Mouse (Mus musculus) frontal cortex, postnatal 36 days (tissue): ENCODE results near the gene Prss12.
"Not testable (repeated sequence)": the region's sequence is repeated elsewhere in the genome, so short reads cannot be mapped to it uniquely, and the experiment has no call there.

Experiments
- DNase-seq, 2 experiments: peaks; one replicate each; pipeline ENCODE4 v3.0.0; 2022; ENCODE audit warnings: low spot score in 2 of 2

Gene Prss12

DNA sequence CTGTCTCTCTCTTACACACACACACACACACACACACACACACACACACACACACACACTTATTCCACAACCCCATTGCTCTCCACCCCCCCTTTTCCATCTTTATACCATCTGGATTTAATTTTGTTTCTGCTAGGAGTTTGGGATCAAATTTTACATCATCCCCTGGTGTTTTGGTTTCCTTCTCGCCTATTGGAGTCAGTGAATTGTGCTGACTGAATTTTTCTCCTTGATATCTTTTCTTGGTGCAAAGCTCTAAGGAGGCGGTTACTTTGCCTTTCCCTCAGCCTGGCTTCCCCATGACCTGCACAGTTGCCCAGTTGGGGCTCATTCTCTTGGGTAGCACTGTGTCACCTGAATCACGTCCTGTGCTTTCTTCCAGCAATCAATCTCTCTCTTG lies 30.1 kb downstream of the Prss12 start:
- no peak for DNase-seq

DNA sequence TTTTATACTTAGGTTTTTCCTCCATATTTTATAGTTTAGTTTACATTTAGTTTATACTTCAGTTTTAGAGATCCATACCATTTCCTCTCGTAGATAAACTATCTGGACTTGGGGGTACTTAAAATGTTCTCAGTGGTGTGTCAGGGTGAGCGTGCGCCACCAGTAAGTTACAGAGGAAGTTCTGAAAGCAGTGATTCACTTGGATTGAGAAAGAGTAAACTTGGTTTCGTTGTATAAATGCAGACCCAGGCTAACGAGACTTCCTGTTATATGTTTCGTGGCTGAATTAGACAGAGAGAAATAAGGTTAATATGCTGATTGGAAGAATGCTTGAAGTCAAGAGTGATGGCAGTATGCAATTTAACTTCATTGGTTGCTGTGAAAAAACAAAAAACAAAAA lies 34.6 kb downstream of the Prss12 start:
- no peak for DNase-seq

DNA sequence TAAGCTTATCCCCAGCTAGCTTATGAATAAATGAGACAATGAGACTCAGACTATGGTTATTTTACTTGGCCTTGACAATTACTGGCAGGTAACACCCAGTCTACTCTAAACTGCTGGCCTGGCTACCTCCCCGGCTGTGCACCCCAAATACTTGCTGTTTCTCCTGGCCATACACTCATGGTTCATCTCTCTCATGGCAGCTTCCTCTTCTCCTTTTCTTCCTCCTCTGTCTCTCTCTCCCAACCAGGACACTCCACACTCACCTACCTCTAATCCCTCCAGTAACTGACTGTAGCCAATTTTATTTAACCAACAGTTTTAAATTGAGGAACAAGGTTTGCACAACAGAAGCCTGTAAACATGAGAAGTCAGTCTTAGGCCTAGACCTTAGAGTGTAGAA lies 45.1 kb downstream of the Prss12 start:
- no peak for DNase-seq

DNA sequence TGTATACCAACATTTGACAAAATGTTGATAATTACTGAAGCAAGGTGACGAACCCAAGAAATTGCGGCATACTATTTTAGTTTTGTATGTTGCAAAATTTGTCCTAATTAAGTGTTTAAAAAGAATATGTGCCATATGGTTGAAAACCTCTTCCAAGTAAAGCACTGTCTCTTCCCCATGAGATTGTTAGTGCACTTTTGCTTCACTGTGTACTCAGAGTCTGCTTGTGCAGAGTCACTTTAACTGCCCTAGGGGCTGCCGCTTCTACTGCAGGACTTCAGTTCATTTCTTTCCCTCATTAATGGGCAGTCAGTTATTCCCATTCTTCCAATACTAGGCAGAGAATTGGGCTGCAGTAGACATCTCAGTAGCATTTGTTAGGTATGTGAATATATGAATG lies 46.5 kb downstream of the Prss12 start:
- no peak for DNase-seq

DNA sequence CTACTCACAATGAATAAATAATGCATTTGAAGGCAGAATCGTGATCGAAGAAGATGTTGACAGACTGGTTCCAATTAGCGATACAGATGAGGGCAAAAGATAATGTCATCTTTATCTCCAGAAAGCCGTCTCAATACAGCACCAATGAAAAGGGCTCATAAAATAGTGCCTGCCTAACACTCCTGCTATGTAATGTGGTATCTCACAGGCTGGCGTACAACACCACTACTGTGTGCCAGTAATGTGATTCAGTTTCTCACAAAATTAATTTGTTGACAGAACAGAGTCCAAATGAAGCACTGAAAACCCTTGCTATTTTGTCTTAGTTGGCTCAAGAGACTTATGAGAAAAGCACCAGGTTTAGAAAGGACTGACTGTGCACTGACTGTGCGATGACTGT lies 48.4 kb downstream of the Prss12 start:
- DNase-seq: no peak

DNA sequence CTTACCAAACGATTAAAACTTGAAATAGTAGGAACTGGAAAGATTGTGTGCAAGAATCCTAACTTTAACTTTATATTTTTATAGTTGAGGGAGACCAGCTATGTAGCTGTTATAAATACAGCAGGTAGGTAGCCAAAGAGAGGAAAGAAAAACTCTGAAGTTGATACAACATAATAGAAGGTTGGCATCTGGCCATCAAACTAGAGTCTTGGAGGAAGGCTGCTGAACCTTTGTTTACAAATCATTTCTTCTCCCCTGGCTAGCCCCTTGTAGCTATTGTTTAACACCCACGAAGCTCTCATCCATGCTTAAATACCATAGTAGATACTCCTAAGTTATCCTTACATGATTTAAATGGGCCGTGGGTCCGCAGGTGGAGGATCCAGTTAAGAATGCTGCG lies 52.1 kb downstream of the Prss12 start:
- DNase-seq: no peak

DNA sequence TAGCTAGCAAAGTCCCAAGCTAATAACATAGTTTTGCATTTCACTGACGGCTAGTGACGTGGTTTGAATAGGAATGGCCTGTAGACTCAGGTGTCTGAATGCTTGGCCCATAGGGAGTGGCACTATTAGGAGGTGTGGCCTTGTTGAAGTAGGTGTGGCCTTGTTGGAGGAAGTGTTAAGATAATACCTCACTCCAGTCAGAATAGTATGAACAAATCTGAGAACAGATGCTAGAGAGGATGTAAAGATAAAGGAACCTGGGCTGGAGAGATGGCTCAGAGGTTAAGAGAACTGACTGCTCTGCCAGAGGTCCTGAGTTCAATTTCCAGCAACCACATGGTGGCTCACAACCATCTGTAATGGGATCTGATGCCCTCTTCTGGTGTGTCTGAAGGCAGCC lies 55.1 kb downstream of the Prss12 start:
- DNase-seq: not testable (repeated sequence)

DNA sequence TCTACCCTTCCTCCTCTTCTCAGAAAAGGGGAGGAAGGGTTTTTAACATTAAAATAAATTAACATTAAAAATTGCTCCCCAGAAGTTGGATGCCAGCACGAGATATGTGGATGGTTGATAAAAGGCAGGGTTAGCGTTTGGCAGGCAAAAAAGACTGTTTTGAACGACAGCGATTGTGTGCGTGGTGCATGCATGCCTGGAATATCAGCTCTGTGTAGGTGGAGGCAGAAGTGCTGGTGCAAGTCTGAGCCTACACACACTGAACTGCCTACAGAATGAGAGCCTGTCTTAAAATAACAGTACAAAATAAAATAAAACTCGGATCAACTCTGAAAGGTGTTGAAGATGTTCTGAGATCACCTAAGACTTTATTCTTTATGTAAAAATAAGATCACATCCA lies 57.2 kb downstream of the Prss12 start:
- peak; percentile 28 to 74 for DNase-seq

DNA sequence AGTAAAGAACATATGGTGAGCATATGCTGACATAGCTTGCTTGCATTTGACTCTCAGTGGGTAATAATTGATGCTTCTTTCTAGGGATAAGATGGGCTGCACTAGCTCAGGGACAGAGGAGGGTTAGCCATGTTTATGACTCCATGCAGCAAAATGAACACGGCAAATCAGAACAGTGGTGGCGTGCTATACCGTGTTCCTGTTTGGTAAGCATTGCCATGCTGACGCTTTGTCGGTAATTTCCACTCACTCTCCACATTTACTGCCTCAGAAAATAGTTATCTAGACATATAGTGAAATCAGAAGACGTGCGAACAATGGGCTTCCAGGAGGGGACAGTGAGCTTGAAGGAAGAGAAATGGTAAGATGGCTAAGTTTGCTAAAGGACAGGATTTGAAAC lies 58.1 kb downstream of the Prss12 start:
- DNase-seq: no peak

DNA sequence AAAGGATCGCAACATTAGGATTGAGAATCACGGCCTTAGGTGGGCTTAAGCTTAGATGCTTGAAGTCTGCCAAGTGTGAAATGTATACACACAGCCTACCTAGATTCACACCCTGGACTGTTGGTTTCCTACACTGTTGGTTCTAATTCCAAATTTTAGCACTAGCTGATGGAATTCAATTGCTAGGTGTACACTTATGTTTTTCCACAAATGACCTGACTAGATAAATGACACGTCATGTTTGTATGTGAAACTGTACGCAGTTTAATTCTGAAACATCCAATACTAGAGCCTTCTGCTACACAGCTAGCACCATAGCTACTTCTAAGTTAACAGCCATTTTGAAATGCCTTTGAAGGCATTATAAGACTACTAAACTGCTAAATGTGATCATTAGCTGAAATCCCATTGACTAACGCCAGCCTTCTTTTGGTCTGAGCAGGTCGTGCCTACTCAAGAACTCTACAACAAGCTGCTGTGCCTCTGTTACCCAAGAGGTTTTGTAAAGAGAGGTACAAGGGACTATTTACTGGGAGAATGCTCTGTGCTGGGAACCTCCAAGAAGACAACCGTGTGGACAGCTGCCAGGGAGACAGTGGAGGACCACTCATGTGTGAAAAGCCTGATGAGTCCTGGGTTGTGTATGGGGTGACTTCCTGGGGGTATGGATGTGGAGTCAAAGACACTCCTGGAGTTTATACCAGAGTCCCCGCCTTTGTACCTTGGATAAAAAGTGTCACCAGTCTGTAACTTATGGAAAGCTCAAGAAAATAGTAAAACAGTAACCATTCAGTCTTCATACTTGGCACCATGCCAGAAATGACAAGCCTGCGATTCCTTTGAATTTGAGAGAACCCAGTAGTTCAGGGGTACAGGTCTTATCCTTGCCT lies 59.3 kb downstream of the Prss12 start:
- DNase-seq: no peak

DNA sequence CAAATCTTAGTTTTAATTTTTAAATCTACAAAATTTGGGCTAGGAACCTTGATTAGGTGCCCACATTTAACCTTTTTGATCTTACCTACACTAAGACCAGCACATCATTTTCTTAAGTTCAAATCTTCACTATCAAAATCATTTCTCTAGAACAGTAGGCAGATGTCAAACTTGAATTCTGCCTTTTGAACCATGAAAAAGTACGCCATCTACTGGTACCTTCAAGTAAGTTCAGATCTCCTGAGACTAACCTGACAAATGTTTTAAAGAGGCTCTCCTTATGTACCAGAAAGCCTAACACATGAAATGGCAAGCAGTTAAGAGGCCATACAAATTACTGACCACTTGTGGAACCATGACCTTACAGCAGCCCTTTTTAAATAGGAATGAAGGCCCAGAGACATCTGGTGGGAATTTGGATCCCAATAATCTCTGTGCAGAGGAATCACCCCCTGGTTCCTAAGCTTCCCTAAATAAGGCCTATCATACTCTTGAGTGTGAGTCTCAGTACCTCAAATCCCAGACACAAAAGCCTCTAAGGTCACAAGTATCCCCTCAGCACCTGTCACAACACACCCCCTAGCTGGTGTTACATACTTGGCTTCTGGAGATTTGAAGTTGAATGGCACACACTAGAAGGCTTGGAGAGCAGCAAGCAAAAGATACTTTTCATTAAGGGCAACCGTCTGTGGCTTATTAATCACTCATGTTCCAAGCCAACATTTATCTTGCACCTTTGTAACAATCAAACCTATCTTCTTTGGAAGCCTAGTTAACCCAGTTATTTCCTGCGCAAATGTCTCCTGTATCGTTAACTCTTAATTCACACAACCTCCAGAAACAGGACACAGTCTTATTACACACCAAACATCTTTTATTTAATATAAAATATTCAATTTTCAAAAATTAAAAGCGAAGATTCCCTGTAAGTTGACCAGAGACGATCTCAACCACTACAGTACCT lies 60.3 kb downstream of the Prss12 start:
- DNase-seq: no peak

DNA sequence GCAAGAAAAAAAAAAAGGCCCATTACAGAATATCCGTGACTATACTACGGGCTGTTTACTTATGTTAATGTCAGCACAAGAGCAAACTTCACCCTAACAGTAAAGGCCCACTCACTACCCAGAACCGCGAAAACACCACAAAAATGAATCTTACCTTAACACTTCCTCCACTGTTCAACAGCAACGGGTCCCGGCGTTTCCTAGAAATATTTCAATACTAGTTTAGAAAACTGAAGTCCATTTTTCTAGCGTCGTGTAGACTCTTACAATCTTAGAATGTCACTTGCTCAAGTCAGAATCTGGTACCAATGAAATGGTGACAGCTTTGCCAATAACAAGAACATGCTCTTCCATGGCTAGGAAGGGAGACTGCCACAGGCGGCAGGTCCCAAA lies 60.9 kb downstream of the Prss12 start:
- DNase-seq: no peak

DNA sequence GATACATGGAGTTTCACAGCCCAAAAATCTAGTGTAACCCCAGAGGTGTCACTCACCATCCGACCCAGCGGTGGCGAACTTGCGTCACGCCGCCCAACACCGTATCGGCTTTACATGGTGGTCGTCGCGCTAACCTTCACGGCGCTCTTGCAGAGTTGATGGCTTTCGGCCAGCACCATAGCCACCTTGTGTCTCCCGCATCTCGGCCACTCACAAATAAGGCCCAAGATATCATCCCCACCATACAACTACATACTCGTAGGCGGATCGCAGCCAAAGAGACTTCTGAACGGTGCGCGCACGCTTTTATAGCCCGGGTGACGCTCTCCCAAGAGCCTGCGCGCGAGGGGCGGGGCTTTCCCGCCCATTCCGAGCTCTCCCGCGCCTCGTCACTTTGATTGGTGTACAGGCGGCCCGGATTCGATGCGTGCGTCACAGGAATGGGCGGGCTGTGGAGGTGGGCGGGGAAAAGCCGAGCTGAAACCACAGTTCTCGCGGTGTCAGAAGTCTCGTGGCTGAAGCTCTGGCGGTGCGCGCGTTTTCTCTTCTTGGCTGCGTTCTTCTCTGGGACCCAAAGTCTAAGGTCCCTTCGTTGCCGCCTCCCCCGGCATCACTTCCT lies 61.5 kb downstream of the Prss12 start:
- DNase-seq: peak; percentile 98 to 99

DNA sequence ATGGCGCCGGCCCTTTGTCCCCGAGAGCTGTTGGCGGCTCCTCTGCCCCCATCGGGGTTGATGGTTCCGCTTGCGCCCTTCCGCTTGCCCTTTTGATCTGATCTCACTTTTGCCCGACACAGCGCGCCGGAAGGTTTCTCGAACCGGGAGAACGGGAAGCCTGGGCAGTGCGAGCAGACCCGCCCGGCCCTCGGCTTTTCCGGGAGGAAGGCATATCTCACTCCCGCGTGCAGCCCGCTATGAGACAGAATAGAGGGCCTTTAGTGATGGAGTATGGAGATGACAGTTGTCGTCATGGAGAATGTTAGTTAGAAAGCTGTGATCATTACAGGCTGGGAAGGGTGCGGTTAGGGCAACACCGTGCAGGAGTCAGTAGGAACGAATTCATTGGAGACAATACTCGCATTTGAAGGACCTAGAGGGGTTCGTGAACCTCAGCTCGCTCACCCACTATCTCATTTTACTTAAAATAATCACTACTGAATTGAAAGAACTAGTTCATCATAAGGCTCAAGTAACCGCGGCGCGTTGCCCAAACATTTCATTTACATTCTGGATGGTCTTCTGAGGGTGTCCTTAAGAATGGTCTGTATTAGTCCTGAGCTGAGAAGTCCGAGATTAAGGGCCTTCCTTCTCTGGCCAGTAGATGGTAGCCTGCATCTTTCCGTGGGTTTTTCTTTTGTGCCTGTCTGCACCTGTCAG lies 62.1 kb downstream of the Prss12 start:
- no peak for DNase-seq

DNA sequence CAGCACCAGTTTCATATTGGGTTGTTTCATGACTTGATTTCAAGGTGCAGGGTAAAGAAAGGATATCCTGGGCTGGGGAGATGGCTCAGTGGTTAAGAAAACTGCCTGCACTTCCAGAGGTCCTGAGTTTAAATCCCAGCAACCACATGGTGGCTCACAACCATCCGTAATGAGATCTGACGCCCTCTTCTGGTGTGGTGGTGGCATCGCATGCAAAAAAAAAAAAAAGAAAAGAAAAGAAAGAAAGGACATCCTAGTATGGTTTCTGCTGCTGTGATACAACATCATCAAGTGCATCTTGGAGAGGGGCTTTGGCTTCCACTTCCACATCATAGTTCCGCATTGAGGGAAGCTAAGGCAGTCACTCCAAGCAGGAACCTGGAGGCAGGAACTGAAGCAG lies 65.1 kb downstream of the Prss12 start:
- no peak for DNase-seq

DNA sequence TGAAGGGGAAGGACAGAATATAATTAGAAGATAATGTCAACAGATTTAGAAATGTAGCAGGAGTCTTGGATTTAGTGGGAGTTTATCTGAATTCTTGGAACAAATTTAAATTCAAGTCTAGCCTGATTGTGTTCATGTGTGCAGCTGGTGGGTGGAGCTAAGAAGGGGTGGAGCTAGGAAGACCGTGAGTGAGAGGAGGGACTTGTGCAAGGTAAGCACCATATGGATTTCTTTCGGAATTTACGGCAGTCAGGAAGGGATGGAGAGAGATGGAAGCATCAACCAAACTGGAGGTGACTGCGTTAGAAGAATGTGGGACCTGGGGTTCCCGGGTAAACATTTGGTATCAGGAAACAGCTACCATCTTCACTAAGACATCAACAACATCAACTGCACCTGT lies 68.2 kb downstream of the Prss12 start:
- no peak for DNase-seq

DNA sequence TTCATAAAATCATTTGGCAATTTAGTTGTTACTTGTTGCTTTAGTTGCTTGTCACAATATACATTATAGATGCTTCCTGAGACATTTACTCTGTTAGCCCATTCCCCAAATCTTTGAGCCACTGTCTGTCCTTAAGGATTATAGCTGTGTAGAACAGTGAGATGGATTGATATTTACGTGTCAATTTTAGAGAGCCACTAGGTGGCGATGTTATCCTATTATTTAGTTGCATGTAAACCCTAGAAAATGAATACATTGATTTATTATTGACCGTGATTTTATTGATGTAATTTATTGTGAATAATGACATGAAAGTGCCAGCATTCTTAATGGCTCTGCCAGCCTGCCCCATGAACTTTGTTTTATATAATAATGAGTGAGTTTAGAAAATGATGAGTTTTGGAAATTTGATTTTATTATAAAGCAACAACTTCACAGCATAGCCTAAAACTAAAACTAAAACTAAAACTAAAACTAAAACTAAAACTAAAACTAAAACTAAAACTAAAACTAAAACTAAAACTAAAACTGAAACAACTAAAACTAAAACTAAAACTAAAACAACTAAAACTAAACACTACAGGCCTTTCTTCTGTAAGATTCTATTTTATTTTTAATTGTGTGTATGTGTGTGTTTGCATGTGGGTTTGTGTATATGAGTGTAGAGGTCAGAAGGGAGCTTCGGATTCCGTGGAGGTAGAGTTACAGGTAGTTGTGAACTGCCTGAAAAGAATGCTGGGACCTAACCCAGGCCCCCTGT lies 69.1 kb downstream of the Prss12 start:
- peak; percentile 18 to 73 for DNase-seq

DNA sequence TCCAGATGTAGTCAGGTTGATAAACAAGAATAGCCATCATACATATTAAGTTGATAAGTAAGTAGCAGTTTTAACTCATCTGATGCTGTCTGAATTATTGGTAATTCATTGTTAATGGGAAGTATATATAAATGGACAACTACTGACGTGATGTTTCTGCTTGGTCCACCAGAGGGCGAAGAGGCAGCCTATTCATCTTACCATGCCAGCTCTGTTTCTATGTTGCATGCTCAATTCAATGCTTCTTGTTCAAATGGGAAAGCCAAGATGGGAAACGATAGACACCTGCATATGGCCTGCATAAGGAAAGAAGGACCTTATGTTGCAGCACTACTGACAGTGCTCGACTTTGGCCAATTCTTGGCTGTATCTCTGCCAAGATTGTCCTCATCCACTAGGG lies 70.1 kb downstream of the Prss12 start:
- DNase-seq: peak in 1 of 2 experiments; percentile 59

DNA sequence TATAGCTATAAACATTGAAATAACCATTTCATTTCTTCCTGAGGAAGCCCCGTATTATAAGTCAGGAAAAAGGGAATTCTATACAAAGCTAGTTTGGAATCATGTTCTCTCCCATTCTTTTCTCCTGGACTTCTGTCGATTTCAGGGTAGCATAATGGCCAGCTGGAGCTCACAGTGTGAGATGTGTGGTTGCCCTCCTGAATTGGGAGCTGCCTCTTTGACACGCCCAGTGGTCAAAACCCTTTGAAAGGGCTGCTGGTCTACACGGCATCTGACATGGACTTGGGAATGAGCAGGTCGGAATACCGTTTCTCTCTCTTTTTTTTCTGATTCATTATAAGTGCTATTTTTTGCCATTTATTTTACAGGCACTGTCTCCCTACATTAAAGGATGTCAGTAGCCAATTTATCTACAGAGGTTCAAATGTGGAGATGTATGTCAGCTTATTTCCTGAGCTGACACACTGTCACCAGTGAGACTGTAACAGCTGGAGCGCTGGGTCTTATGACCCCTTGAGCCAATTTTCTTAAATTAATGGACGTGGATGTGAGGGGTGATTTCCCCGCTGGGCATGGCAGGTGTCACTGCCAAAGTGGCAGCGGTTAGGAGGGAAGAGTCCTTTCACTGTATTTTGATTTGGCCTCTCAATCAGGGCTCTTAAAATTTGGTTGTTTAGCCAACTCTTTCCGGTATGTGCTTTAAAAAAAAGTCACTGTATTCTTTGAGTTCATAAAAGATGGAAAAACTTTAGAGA lies 79.8 kb downstream of the Prss12 start:
- no peak for DNase-seq
